Mouse (Mus musculus): Measurements from ENCODE around the gene Ttc39a. TPM values are rescaled to one million over a fixed set of nuclear protein-coding genes. Genes with fewer than 3 reads are reported as not detected.

The Ttc39a gene
- polyA plus RNA-seq (2015; fragmentation: Nextera tagmentation; extraction: Ambion mirVana), result 18.7 and 19.8 TPM in 2 replicates

DNA sequence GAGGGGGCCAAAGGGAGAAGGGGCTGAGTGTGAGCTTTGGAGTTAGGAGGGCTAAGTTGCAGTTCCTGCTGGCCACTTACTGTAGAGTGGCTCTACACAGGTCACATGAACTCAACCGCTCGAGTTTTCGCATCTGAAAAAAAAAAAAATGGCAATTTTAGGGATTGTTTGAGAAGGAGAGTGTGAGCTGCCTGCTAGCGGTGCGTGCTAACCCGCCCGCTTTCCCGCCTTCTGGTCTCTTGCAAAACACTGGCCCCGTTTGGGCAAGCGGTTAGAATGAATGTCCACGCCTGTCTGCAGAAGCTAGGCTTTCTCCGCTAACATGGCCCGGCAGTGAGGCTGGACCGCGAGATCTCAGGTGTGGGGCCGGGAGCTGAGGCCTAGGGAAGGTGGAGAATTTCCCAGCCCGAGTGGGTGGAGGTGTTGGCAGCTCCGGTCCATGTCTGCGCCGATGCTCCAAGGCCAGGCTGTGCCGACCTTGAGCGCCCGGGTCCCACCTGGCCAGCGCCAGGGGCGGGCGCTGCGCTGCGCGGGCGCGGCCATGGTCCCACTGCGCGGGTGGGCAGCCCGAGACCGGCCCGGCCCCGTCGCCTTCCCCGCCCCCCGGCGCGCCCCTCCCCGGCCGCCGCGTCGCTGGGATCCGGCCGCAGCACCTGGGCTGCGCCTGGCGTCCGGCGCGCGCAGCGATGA lies at the start of gene Ttc39a:
Gene Ttc39a (plus strand): TSS at position 138 of the 690 bp plus-strand sequence.
- Histone ChIP-seq H3K4me2 (ENCODE audit: low read depth, low read length) (peak within 1 kb of the TSS; percentile 98), H3K4me1 (ENCODE audit: control insufficient read depth, insufficient read depth, low read length) (peaks cover 22% of the 10 kb centered on the region), H3K27ac (ENCODE audit: low read length) (peak within 1 kb of the TSS; percentile 87), H3K9ac (ENCODE audit: low read depth, low read length) (peak within 1 kb of the TSS; percentile 76), H3K36me3 (ENCODE audit: control insufficient read depth, insufficient read depth, low read length) (no peaks in the 10 kb centered on the region), H3K27me3 (replicated peaks; ENCODE audit: control insufficient read depth, insufficient read depth, low read length) (no peaks in the 10 kb centered on the region), H3K9me3 (ENCODE audit: control insufficient read depth, low read length) (no peaks in the 10 kb centered on the region), H3K4me3 (ENCODE audit: low read length) (peak within 1 kb of the TSS; percentile 66)
- ATAC-seq, result peak; percentile 66
- under 1% methylated on average over 56 of the region's 56 CpGs for WGBS

DNA sequence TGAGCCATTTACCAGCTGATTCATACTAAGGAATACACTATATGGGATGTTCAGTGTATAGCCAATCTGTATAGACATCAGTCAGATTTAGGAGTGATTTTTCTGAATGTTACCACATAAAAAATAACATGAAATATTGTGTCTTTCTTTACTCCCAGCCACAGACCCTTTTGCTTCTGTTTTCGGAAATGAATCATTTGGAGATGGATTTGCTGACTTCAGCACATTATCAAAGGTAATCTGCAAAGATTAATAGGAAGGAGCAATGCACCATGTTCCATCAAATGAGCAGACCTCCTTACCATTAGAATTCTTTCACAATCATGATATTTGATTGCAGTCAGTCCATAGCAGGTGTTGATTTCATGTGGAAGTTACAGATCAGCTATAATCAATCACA lies 28.3 kb upstream of the Ttc39a start:
- H3K4me3 ChIP-seq (ENCODE audit: low read length), result no peak overlapping the region
- no peak overlapping the region for H3K4me2 ChIP-seq (ENCODE audit: low read depth, low read length)
- H3K9me3 ChIP-seq (ENCODE audit: control insufficient read depth, low read length), result no peaks in the 10 kb centered on the region
- no peak overlapping the region for H3K9ac ChIP-seq (ENCODE audit: low read depth, low read length)
- WGBS, result 95% methylated on average over 1 of the region's 1 CpGs
- H3K27me3 ChIP-seq (replicated peaks; ENCODE audit: control insufficient read depth, insufficient read depth, low read length), result no peaks in the 10 kb centered on the region
- no peak for ATAC-seq
- no peaks in the 10 kb centered on the region for H3K4me1 ChIP-seq (ENCODE audit: control insufficient read depth, insufficient read depth, low read length)
- H3K36me3 ChIP-seq (ENCODE audit: control insufficient read depth, insufficient read depth, low read length), result 0 out of 2 replicates have a peak, but pooled peaks cover 3% of the 10 kb centered on the region
- no peak overlapping the region for H3K27ac ChIP-seq (ENCODE audit: low read length)

DNA sequence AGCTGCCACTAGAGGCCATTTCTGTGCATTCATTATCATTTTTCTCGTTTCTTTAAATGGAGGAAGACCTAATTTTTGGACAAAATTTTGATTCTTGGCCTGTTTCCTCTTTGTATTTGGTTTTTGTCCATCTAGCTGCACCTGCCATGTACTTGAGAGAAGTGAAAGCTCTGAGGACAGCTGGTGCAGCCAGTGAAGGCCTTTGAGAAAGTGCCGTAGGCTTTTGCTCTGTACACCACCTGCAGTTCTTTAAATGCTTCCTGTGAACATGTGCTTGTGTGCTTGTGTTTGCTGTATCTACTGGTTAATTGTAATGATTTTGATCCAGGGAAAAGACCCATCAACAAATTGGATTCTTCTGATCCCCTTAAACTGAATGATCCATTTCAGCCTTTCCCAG lies 24.0 kb upstream of the Ttc39a start:
- Histone ChIP-seq H3K36me3 (ENCODE audit: control insufficient read depth, insufficient read depth, low read length) (0 out of 2 replicates have a peak, but pooled peaks cover 3% of the 10 kb centered on the region), H3K4me3 (ENCODE audit: low read length) (no peak overlapping the region), H3K9ac (ENCODE audit: low read depth, low read length) (no peak overlapping the region), H3K27me3 (replicated peaks; ENCODE audit: control insufficient read depth, insufficient read depth, low read length) (no peaks in the 10 kb centered on the region), H3K4me1 (ENCODE audit: control insufficient read depth, insufficient read depth, low read length) (no peaks in the 10 kb centered on the region), H3K9me3 (ENCODE audit: control insufficient read depth, low read length) (no peaks in the 10 kb centered on the region), H3K4me2 (ENCODE audit: low read depth, low read length) (no peak overlapping the region), H3K27ac (ENCODE audit: low read length) (no peak overlapping the region)
- no peak for ATAC-seq
- 85% methylated on average over 2 of the region's 2 CpGs for WGBS

DNA sequence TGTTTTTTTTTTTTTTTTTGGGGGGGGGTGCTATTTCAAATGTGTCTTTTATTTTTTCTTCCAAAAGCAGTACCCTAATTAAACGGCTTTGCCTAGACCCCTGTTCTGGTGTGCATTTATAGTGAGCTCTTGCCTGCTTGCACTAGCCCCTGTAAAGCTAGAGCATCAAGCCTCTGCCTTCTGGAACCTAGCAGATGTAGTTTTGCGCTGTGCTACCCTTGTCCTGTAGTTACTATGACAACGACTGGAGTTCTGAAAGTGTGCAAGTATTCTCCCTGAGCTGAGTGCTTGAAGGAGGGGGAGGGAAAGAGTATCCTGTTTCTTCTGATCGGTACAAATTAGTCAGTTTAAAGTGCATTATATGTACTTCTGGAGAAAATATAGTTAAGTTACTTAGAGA lies 20.8 kb upstream of the Ttc39a start:
- no peak for ATAC-seq
- WGBS, result 66% methylated on average over 4 of the region's 4 CpGs

DNA sequence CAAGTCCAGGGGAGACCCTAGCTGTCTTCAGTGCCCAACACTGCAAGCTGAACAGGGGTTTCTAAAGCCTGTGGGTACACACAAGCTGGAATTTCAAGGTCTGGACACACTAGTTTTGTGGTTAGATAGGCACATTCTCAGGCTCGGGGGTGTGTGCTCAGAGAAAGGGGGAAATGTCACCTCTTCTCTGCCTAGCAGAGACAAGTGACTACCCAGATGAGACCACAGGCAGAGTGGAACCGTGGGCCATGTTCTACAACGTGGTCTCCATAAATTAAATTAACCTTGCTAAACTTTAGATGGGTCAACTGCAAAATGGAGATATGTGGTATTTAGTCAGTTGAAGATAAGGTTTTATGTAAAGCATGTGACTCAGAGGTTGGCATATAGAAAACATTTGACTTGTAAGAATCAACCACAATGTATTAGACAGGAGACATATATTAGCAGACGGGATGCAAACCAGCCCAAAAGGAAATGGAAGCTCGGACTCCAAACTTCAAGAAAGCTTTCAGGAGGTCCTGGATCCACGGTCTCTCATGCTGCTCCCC lies 13.1 kb upstream of the Ttc39a start:
- no peak overlapping the region for H3K9ac ChIP-seq (ENCODE audit: low read depth, low read length)

More for the DNA sequence above, 20.8 kb upstream of the Ttc39a start:
- Histone ChIP-seq H3K36me3 (ENCODE audit: control insufficient read depth, insufficient read depth, low read length) (no peaks in the 10 kb centered on the region), H3K27me3 (replicated peaks; ENCODE audit: control insufficient read depth, insufficient read depth, low read length) (no peaks in the 10 kb centered on the region), H3K27ac (ENCODE audit: low read length) (no peak overlapping the region), H3K9ac (ENCODE audit: low read depth, low read length) (no peak overlapping the region), H3K4me3 (ENCODE audit: low read length) (no peak overlapping the region), H3K9me3 (ENCODE audit: control insufficient read depth, low read length) (no peaks in the 10 kb centered on the region), H3K4me1 (ENCODE audit: control insufficient read depth, insufficient read depth, low read length) (no peaks in the 10 kb centered on the region), H3K4me2 (ENCODE audit: low read depth, low read length) (no peak overlapping the region)

DNA sequence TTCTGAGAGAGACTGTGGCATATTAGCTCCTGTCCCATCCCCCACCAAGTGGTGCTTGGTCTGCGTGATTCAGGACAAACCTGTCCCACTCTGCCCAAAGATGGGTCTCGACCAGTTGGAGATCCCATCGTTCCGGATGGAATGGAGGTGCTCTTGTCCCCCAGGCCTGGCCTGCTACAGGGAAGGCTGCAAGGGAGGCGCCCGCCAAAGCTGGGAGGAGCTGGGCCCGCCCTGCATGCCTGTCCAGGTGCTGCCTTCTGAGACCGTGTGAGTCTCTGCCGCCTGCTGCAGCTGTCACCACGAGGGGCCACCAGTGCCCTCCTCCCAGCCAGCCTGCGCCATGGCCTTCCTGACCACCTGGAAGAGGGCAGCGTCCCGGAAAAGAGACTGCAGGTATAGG lies 12.5 kb upstream of the Ttc39a start:
- Histone ChIP-seq H3K4me2 (ENCODE audit: low read depth, low read length) (peak overlapping the region; percentile 51), H3K27ac (ENCODE audit: low read length) (no peak overlapping the region), H3K9me3 (ENCODE audit: control insufficient read depth, low read length) (no peaks in the 10 kb centered on the region), H3K4me3 (ENCODE audit: low read length) (peak overlapping the region; percentile 16), H3K27me3 (replicated peaks; ENCODE audit: control insufficient read depth, insufficient read depth, low read length) (no peaks in the 10 kb centered on the region), H3K9ac (ENCODE audit: low read depth, low read length) (peak overlapping the region; percentile 30), H3K4me1 (ENCODE audit: control insufficient read depth, insufficient read depth, low read length) (0 out of 2 replicates have a peak, but pooled peaks cover 4% of the 10 kb centered on the region), H3K36me3 (ENCODE audit: control insufficient read depth, insufficient read depth, low read length) (no peaks in the 10 kb centered on the region)
- peak; percentile 96 for ATAC-seq
- WGBS, result 9% methylated on average over 13 of the region's 13 CpGs

More for the DNA sequence above, 13.1 kb upstream of the Ttc39a start:
- Histone ChIP-seq H3K4me2 (ENCODE audit: low read depth, low read length) (no peak overlapping the region; the same call in 1 of the 2 replicates), H3K4me1 (ENCODE audit: control insufficient read depth, insufficient read depth, low read length) (0 out of 2 replicates have a peak, but pooled peaks cover 4% of the 10 kb centered on the region), H3K9me3 (ENCODE audit: control insufficient read depth, low read length) (no peaks in the 10 kb centered on the region), H3K36me3 (ENCODE audit: control insufficient read depth, insufficient read depth, low read length) (no peaks in the 10 kb centered on the region), H3K27ac (ENCODE audit: low read length) (no peak overlapping the region), H3K27me3 (replicated peaks; ENCODE audit: control insufficient read depth, insufficient read depth, low read length) (no peaks in the 10 kb centered on the region), H3K4me3 (ENCODE audit: low read length) (no peak overlapping the region)
- peak; percentile 21; the same call in 1 of the 2 replicates for ATAC-seq
- 73% methylated on average over 6 of the region's 6 CpGs for WGBS

DNA sequence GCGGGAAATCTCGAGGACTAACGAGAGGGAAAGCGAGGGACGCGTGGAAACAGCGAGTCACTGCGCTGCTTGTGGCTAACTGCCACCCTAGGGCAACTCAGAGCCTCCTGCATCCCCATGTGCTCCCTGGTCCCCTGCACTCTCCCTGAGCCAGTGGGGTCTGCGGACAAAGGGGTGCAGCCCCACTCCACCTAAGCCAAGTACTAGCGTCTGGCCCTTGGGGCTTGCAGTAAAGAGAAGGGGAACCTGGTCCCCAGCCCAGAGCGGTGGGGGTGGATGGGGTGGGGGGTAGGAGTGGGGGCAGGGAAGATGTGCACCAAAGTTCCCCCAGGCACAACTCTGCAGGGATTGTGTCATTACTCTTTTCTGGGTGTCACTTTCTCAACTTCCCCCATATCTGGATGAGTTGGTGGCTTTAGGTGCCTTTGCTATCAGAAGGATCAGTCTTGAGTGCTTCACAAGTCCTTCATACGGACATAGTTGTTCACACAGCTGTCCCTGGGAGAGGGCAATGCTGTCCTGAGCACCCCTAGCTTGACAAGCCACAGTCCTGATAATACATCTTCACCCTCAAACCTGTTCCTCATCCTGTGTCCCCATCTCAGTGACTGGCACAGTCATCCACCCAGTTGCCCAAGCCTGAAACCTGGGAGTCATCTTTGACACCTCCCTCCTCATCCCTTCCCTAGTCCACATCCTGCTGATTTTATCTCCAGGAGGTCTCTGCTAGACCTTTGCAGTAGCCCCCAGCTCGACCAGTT lies 11.9 kb upstream of the Ttc39a start:
- H3K4me2 ChIP-seq (ENCODE audit: low read depth, low read length), result peak overlapping the region; percentile 51
- no peak overlapping the region for H3K27ac ChIP-seq (ENCODE audit: low read length)
- peak overlapping the region; percentile 16 for H3K4me3 ChIP-seq (ENCODE audit: low read length)
- H3K9ac ChIP-seq (ENCODE audit: low read depth, low read length), result peak overlapping the region; percentile 30
- no peaks in the 10 kb centered on the region for H3K27me3 ChIP-seq (replicated peaks; ENCODE audit: control insufficient read depth, insufficient read depth, low read length)
- H3K36me3 ChIP-seq (ENCODE audit: control insufficient read depth, insufficient read depth, low read length), result no peaks in the 10 kb centered on the region
- peak; percentile 68 for ATAC-seq
- H3K4me1 ChIP-seq (ENCODE audit: control insufficient read depth, insufficient read depth, low read length), result 0 out of 2 replicates have a peak, but pooled peaks cover 4% of the 10 kb centered on the region
- no peaks in the 10 kb centered on the region for H3K9me3 ChIP-seq (ENCODE audit: control insufficient read depth, low read length)
- WGBS, result 23% methylated on average over 13 of the region's 13 CpGs

DNA sequence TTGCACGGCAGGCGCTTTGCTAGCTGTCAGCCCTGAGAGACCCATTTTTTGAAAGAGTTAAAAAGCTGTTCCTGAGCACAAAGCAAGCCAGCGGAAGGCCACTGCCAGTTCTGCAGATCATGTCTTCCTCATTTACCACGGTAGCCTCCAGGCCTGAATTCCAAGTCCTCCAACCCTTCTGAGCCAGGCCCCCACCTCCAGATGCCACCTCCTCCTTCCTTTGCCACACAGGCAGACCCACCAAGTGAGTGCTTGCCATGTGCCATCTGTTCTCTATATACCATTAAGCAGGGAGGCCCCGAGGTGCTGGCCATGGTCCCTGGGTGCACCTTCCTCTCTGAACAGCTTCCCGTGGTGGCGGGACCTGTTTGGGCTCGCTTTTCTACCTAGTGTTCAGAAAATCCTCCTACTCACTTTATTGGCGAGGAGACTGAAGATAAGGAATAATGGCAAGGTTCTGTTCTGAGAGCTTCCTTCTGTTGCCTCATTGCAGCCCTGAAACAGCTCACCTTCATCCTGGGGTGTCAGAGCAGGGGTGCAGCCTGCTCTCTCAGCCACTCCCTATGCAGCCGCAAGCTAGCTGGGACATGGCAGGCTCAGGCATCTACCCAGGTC lies 6.0 kb upstream of the Ttc39a start:
- Histone ChIP-seq H3K4me2 (ENCODE audit: low read depth, low read length) (no peak overlapping the region), H3K4me3 (ENCODE audit: low read length) (no peak overlapping the region), H3K4me1 (ENCODE audit: control insufficient read depth, insufficient read depth, low read length) (no peaks in the 10 kb centered on the region), H3K9me3 (ENCODE audit: control insufficient read depth, low read length) (no peaks in the 10 kb centered on the region), H3K9ac (ENCODE audit: low read depth, low read length) (no peak overlapping the region), H3K36me3 (ENCODE audit: control insufficient read depth, insufficient read depth, low read length) (no peaks in the 10 kb centered on the region), H3K27ac (ENCODE audit: low read length) (no peak overlapping the region), H3K27me3 (replicated peaks; ENCODE audit: control insufficient read depth, insufficient read depth, low read length) (no peaks in the 10 kb centered on the region)
- WGBS, result 72% methylated on average over 10 of the region's 10 CpGs
- ATAC-seq, result 0 out of 2 replicates have a peak, but pooled peaks have one; percentile 16

DNA sequence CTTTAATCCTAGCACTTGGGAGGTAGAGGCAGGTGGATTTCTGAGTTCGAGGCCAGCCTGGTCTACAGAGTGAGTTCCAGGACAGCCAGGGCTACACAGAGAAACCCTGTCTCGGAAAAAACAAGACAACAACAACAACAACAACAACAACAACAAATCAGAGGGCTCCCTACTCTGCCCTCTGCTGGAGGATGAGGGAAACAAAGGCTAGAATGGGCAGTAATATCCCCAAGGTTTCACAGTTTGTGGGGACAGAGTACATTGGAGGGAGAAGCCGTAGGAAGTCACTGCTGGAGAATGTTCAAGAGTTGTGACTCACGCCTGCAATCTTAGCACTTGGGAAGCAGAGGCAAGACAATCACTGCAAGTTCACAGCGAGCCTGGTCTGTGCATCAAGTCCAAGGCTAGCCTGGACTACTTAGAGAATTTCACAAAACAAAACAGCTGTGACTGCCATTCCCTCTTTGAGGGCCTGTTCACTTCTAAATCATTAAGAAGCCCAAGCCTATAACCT lies 5.2 kb upstream of the Ttc39a start:
- H3K9ac ChIP-seq (ENCODE audit: low read depth, low read length), result no peak overlapping the region
- H3K36me3 ChIP-seq (ENCODE audit: control insufficient read depth, insufficient read depth, low read length), result no peaks in the 10 kb centered on the region
- H3K4me3 ChIP-seq (ENCODE audit: low read length), result no peak overlapping the region
- WGBS, result 64% methylated on average over 5 of the region's 5 CpGs
- H3K27ac ChIP-seq (ENCODE audit: low read length), result no peak overlapping the region
- no peaks in the 10 kb centered on the region for H3K27me3 ChIP-seq (replicated peaks; ENCODE audit: control insufficient read depth, insufficient read depth, low read length)
- no peak overlapping the region for H3K4me2 ChIP-seq (ENCODE audit: low read depth, low read length)
- H3K9me3 ChIP-seq (ENCODE audit: control insufficient read depth, low read length), result no peaks in the 10 kb centered on the region
- no peaks in the 10 kb centered on the region for H3K4me1 ChIP-seq (ENCODE audit: control insufficient read depth, insufficient read depth, low read length)
- no peak for ATAC-seq

Data from intestine, embryonic 16.5 days (tissue).